Mouse (Mus musculus) embryonic fibroblast, embryonic 13.5 days (primary cell): ENCODE results near the gene Zscan29.

Experiments used
- CTCF ChIP-seq: IDR thresholded peaks from 2 replicates; pipeline ENCODE4 v1.5.1; 2011; ENCODE audit warnings: mild to moderate bottlenecking, control low read depth, low read length, moderate library complexity, borderline replicate concordance; ENCODE audit not compliant: insufficient read depth
- POLR2A ChIP-seq: IDR thresholded peaks from 2 replicates; pipeline ENCODE4 v1.6.1; 2011; ENCODE audit warnings: low read depth, mild to moderate bottlenecking, control low read depth, low read length, moderate library complexity

GRCm38 (mm10) chr2:121149679-121150078 is 21.2 kb downstream of the Zscan29 start:
- no peak for TF ChIP-seq POLR2A
- TF ChIP-seq CTCF: no peak
